Mouse (Mus musculus) hindbrain, embryonic 11.5 days (tissue): ENCODE data around the gene Slc16a10. TPM values are rescaled to one million over a fixed set of nuclear protein-coding genes. Genes with fewer than 3 reads are reported as not detected.

Experiments
- ATAC-seq: fragments of 200-750 bp; cut with Nextera tagmentation; 2 replicates; pipeline ENCODE4 v1.8.0; 2017; ENCODE audit warnings: mild to moderate bottlenecking, moderate TSS enrichment, moderate library complexity; ENCODE audit not compliant: low FRiP score
- DNase-seq: peaks from one replicate; pipeline ENCODE4 v3.0.0-alpha.2; 2015; ENCODE audit warnings: low spot score
- H3K27ac ChIP-seq: fragments of 300-500 bp; sonication (generic); 2 replicates; pipeline ENCODE4 v1.5.1; 2014; ENCODE audit warnings: mild to moderate bottlenecking, low read depth, low read length
- H3K27me3 ChIP-seq: fragments of 300-500 bp; sonication (generic); 2 replicates; pipeline ENCODE4 v1.6.1; 2014; ENCODE audit warnings: mild to moderate bottlenecking, low read length, moderate library complexity, mixed read lengths; ENCODE audit not compliant: control insufficient read depth, insufficient read depth
- H3K36me3 ChIP-seq: fragments of 300-500 bp; sonication (generic); 2 replicates; pipeline ENCODE4 v1.6.1; 2014; ENCODE audit warnings: mild to moderate bottlenecking, low read length, moderate library complexity, mixed read lengths; ENCODE audit not compliant: control insufficient read depth, insufficient read depth
- H3K4me1 ChIP-seq: fragments of 300-500 bp; sonication (generic); replicated peaks from 2 replicates; pipeline ENCODE4 v1.6.1; 2014; ENCODE audit warnings: low read length, mixed read lengths; ENCODE audit not compliant: control insufficient read depth, insufficient read depth
- H3K4me2 ChIP-seq: fragments of 300-500 bp; sonication (generic); replicated peaks from 2 replicates; pipeline ENCODE4 v1.6.1; 2014; ENCODE audit warnings: mild to moderate bottlenecking, low read depth, low read length
- H3K4me3 ChIP-seq: fragments of 300-500 bp; sonication (generic); 2 replicates; pipeline ENCODE4 v1.5.1; 2014; ENCODE audit warnings: low read depth, low read length
- H3K9ac ChIP-seq: fragments of 300-500 bp; sonication (generic); 2 replicates; pipeline ENCODE4 v1.6.1; 2014; ENCODE audit warnings: low read depth, low read length
- H3K9me3 ChIP-seq: fragments of 300-500 bp; sonication (generic); 2 replicates; pipeline ENCODE4 v1.6.1; 2016; ENCODE audit warnings: low read length; ENCODE audit not compliant: control insufficient read depth
- WGBS: fragments of 180-500 bp; shearing (Covaris S2); extraction: QIAGEN DNeasy Blood & Tissue Kit; methylation state at CpG from one replicate; pipeline ENCODE4 v1.1.7; 2014; 5-methylcytosine and 5-hydroxymethylcytosine counted together
- polyA plus RNA-seq: library from polyadenylated mRNA; unstranded; fragments of >200 nt; fragmentation: Nextera tagmentation; extraction: Ambion mirVana; gene quantifications from 2 replicates; pipeline ENCODE4 v1.2.1, GENCODE M21; 2014

The Slc16a10 gene
- polyA plus RNA-seq, 1 experiment from 2014 or later, result 8.9 TPM

DNA sequence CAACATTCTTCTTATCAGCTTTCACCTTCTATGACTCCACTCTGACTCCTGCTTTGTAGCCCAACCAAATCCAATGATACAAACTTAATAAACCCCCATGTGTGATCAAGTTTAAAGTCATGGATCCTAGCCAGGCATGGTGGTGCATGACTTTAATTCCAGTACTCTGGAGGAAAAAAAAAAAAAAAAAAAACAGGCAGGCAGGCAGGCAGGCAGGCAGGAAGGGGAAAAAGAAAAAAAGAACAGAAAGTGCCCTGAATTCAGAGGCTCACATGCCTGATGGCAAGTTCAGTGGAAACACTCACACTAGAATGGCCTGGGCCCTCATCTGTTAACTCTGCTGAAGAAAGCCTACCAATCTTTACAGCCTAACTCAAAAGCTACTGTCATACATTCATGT lies 12.9 kb downstream of the Slc16a10 start:
- H3K9me3 ChIP-seq, result no peaks in the 10 kb centered on the region
- no peak overlapping the region for H3K4me2 ChIP-seq
- H3K36me3 ChIP-seq, result no peaks in the 10 kb centered on the region
- no peak overlapping the region for H3K4me3 ChIP-seq
- H3K27me3 ChIP-seq, result no peaks in the 10 kb centered on the region
- H3K27ac ChIP-seq, result no peak overlapping the region
- H3K4me1 ChIP-seq, result no peaks in the 10 kb centered on the region
- no peak for DNase-seq
- H3K9ac ChIP-seq, result no peak overlapping the region
- ATAC-seq, result no peak

DNA sequence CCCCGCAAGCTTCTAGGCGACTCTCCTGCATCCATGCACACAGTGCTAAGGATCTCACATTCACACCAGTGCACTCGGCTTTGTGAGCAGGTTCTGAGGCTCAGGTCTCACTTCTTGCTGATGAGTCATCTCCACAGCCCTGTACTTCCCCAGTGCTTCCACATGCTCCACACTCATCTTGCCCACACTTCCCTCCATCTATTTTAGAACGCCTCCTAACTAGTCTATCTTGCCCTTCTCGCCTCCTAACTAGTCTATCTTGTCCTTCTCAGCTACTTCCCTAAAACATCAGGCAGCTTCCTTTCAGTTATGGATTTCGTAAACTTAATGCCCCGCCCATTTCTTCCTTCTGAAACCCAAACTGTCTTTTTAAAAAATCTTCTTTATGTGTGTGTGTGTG lies 13.6 kb downstream of the Slc16a10 start:
- Histone ChIP-seq H3K27ac (no peak overlapping the region), H3K4me1 (no peaks in the 10 kb centered on the region), H3K9me3 (no peaks in the 10 kb centered on the region), H3K36me3 (no peaks in the 10 kb centered on the region), H3K27me3 (no peaks in the 10 kb centered on the region), H3K4me2 (no peak overlapping the region), H3K9ac (no peak overlapping the region), H3K4me3 (no peak overlapping the region)
- no peak for ATAC-seq
- WGBS, result 92% methylated on average over 7 of the region's 7 CpGs
- no peak for DNase-seq

DNA sequence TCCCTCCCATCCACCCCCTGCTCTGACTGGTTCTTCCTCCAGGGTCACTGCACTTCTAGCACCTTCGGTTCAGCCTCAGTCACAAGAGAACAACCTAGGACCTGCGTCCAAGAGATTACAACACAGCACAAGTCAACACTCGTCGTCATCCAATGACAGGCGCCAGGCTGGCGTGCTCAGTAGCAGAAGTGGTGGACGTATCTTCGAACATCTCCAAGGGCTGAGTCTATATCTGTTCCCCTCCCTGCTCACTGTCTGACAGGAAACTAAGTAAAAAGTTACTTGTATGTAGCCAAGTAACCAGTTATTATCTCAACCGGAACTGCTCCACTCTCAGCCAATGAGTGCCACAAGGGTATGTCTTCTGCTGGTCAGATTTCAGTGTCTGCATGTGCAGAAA lies 16.9 kb downstream of the Slc16a10 start:
- ATAC-seq (no peak), DNase-seq (no peak)
- Histone ChIP-seq H3K9me3 (no peaks in the 10 kb centered on the region), H3K27ac (no peak overlapping the region), H3K4me2 (no peak overlapping the region), H3K36me3 (no peaks in the 10 kb centered on the region), H3K4me3 (no peak overlapping the region), H3K27me3 (no peaks in the 10 kb centered on the region), H3K9ac (no peak overlapping the region), H3K4me1 (no peaks in the 10 kb centered on the region)
- WGBS, result 90% methylated on average over 9 of the region's 9 CpGs

GRCm38 (mm10) chr10:40124570-40124969 lies 17.5 kb downstream of the Slc16a10 start:
- no peak for ATAC-seq
- H3K4me1 ChIP-seq, result no peaks in the 10 kb centered on the region
- WGBS, result 91% methylated on average over 4 of the region's 4 CpGs
- no peak overlapping the region for H3K27ac ChIP-seq
- no peaks in the 10 kb centered on the region for H3K36me3 ChIP-seq
- H3K9me3 ChIP-seq, result no peaks in the 10 kb centered on the region
- DNase-seq, result no peak
- no peak overlapping the region for H3K4me2 ChIP-seq
- no peak overlapping the region for H3K9ac ChIP-seq
- H3K4me3 ChIP-seq, result no peak overlapping the region
- no peaks in the 10 kb centered on the region for H3K27me3 ChIP-seq

- DNase-seq (no peak), ATAC-seq (no peak)
- no peaks in the 10 kb centered on the region for H3K9me3 ChIP-seq
- no peaks in the 10 kb centered on the region for H3K27me3 ChIP-seq
- no peaks in the 10 kb centered on the region for H3K36me3 ChIP-seq
- H3K9ac ChIP-seq, result no peak overlapping the region
- WGBS, result 90% methylated on average over 2 of the region's 2 CpGs
- H3K4me2 ChIP-seq, result no peak overlapping the region
- H3K4me1 ChIP-seq, result no peaks in the 10 kb centered on the region
- no peak overlapping the region for H3K4me3 ChIP-seq
- H3K27ac ChIP-seq, result no peak overlapping the region
Observed at GRCm38 (mm10) chr10:40124096-40124495, 18.0 kb downstream of the Slc16a10 start.

GRCm38 (mm10) chr10:40119466-40119865 lies 22.6 kb downstream of the Slc16a10 start:
- Histone ChIP-seq H3K4me3 (no peak overlapping the region), H3K9me3 (no peaks in the 10 kb centered on the region), H3K4me1 (no peaks in the 10 kb centered on the region), H3K4me2 (no peak overlapping the region), H3K27ac (no peak overlapping the region), H3K36me3 (no peaks in the 10 kb centered on the region), H3K9ac (no peak overlapping the region), H3K27me3 (no peaks in the 10 kb centered on the region)
- ATAC-seq (no peak), DNase-seq (no peak)
- WGBS, result 86% methylated on average over 3 of the region's 3 CpGs

DNA sequence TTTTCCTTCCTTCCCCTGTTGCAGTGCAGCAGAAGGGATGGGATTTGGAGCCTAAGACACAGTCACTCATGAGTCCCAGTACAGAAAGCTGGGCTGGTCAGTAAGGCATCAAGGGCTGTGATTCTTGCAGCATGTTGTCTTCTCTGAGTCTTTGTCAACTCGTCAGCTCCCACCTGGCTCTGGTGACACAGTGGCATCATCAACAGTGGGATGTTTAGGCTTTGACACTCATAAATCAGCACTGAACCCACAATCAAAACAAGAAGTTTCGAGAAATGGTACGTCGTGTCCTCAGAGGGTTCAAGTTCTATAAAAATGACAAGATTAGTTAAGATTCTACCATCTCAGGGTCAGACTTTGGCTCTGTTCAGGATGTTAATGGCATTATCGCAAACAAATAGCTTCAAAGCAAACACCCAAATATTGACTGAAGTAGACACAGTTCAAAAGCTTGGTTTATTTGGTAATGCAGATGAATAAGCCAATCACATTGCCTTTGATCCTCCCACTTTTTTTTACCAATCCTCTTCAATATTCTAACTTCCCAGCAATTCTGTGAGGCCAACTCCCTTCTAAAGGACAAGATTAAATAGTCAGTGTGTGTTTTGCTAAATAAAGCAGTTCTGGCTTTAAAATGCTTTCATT lies 23.2 kb downstream of the Slc16a10 start:
- Histone ChIP-seq H3K4me2 (no peak overlapping the region), H3K9me3 (no peaks in the 10 kb centered on the region), H3K4me3 (no peak overlapping the region), H3K9ac (no peak overlapping the region), H3K4me1 (no peaks in the 10 kb centered on the region), H3K36me3 (no peaks in the 10 kb centered on the region), H3K27ac (no peak overlapping the region), H3K27me3 (no peaks in the 10 kb centered on the region)
- no peak for ATAC-seq
- DNase-seq, result no peak
- WGBS, result 91% methylated on average over 5 of the region's 5 CpGs

DNA sequence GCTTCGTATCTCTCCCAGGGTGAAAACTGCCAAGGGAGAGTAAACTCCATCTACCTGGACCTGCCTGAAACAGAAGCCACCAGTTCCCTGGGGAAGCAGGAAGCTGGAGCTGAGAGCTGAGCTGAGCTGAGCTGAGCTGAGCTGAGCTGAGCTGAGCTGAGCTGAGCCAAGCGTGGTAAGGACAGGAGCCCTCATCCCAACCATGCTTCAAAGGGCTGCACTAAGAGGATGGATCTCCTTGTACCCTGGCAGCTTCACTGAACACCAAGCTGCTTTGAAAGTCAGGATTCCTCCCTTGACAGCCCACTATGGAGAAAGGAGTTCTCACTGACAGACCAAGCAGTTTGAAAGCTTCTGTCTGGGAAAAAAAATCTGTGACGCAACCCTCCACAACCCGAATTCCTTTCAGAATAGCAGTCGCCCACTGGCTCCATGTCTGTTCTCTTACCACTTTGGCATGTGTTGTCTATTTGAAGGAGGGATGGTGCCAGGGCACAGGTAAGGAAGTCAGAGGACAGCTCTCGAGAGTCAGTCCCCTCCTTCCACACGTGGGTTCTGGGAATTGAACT lies 28.5 kb downstream of the Slc16a10 start:
- no peaks in the 10 kb centered on the region for H3K27me3 ChIP-seq
- H3K4me3 ChIP-seq, result no peak overlapping the region
- DNase-seq (no peak), ATAC-seq (no peak)
- 83% methylated on average over 7 of the region's 7 CpGs for WGBS
- H3K27ac ChIP-seq, result no peak overlapping the region
- H3K4me1 ChIP-seq, result no peaks in the 10 kb centered on the region
- H3K4me2 ChIP-seq, result no peak overlapping the region
- no peak overlapping the region for H3K9ac ChIP-seq
- H3K36me3 ChIP-seq, result no peaks in the 10 kb centered on the region
- H3K9me3 ChIP-seq, result no peaks in the 10 kb centered on the region

GRCm38 (mm10) chr10:40112256-40112655 lies 29.8 kb downstream of the Slc16a10 start:
- no peak for DNase-seq
- H3K4me2 ChIP-seq, result no peak overlapping the region
- 88% methylated on average over 10 of the region's 10 CpGs for WGBS
- ATAC-seq, result no peak
- no peak overlapping the region for H3K27ac ChIP-seq
- no peaks in the 10 kb centered on the region for H3K36me3 ChIP-seq
- no peaks in the 10 kb centered on the region for H3K4me1 ChIP-seq
- no peaks in the 10 kb centered on the region for H3K27me3 ChIP-seq
- H3K9me3 ChIP-seq, result no peaks in the 10 kb centered on the region
- no peak overlapping the region for H3K9ac ChIP-seq
- H3K4me3 ChIP-seq, result no peak overlapping the region
